Mouse (Mus musculus): ENCODE measurements around the gene Shank1. TPM values are rescaled to one million over a fixed set of nuclear protein-coding genes. Genes with fewer than 3 reads are reported as not detected.

Gene Shank1
- polyA plus RNA-seq, 1 experiment, result 4.2 TPM

GRCm38 (mm10) chr7:44307261-44308020 is 2.6 kb upstream of the Shank1 start:
- TF ChIP-seq POLR2A (IDR thresholded peaks at IDR 0.05; ENCODE audit: borderline replicate concordance, control insufficient read depth, low read depth, low read length) (no peak), CTCF (IDR thresholded peaks at IDR 0.05; ENCODE audit: control insufficient read depth, insufficient read depth, low read length) (no peak)
- 48% methylated on average over 9 of the region's 9 CpGs for WGBS
- H3K4me3 ChIP-seq (replicated peaks; ENCODE audit: control insufficient read depth, low read depth, low read length), result no peak overlapping the region
- H3K4me1 ChIP-seq (ENCODE audit: control insufficient read depth, insufficient read depth, low read length), result no peaks in the 10 kb centered on the region; the same call in none of the 2 replicates
- H3K27ac ChIP-seq (ENCODE audit: control insufficient read depth, insufficient read depth, low read depth, low read length, poor library complexity), result no peak overlapping the region

- no peak for TF ChIP-seq CTCF (IDR thresholded peaks at IDR 0.05; ENCODE audit: control insufficient read depth, insufficient read depth, low read length)
- no peak for TF ChIP-seq POLR2A (IDR thresholded peaks at IDR 0.05; ENCODE audit: borderline replicate concordance, control insufficient read depth, low read depth, low read length)
- WGBS, result 1% methylated on average over 37 of the region's 40 CpGs
- no peak overlapping the region for H3K4me3 ChIP-seq (replicated peaks; ENCODE audit: control insufficient read depth, low read depth, low read length)
- H3K4me1 ChIP-seq (ENCODE audit: control insufficient read depth, insufficient read depth, low read length), result no peaks in the 10 kb centered on the region; the same call in none of the 2 replicates
- H3K27ac ChIP-seq (ENCODE audit: control insufficient read depth, insufficient read depth, low read depth, low read length, poor library complexity), result no peak overlapping the region
Measured at GRCm38 (mm10) chr7:44310285-44310877, 328 bp downstream of the Shank1 start.

GRCm38 (mm10) chr7:44310878-44311712 is 1.0 kb downstream of the Shank1 start:
- no peak overlapping the region for H3K27ac ChIP-seq (ENCODE audit: control insufficient read depth, insufficient read depth, low read depth, low read length, poor library complexity)
- H3K4me3 ChIP-seq (replicated peaks; ENCODE audit: control insufficient read depth, low read depth, low read length), result no peak overlapping the region
- TF ChIP-seq CTCF (IDR thresholded peaks at IDR 0.05; ENCODE audit: control insufficient read depth, insufficient read depth, low read length) (no peak), POLR2A (IDR thresholded peaks at IDR 0.05; ENCODE audit: borderline replicate concordance, control insufficient read depth, low read depth, low read length) (no peak)
- no peaks in the 10 kb centered on the region; the same call in 1 of the 2 replicates for H3K4me1 ChIP-seq (ENCODE audit: control insufficient read depth, insufficient read depth, low read length)
- WGBS, result 1% methylated on average over 36 of the region's 38 CpGs

- Histone ChIP-seq H3K27ac (ENCODE audit: control insufficient read depth, insufficient read depth, low read depth, low read length, poor library complexity) (no peak overlapping the region), H3K4me1 (ENCODE audit: control insufficient read depth, insufficient read depth, low read length) (no peaks in the 10 kb centered on the region; the same call in 1 of the 2 replicates), H3K4me3 (replicated peaks; ENCODE audit: control insufficient read depth, low read depth, low read length) (no peak overlapping the region)
- WGBS, result 4% methylated on average over 6 of the region's 6 CpGs
- TF ChIP-seq CTCF (IDR thresholded peaks at IDR 0.05; ENCODE audit: control insufficient read depth, insufficient read depth, low read length) (0 out of 2 replicates have a peak, but pooled peaks have one; percentile 33), POLR2A (IDR thresholded peaks at IDR 0.05; ENCODE audit: borderline replicate concordance, control insufficient read depth, low read depth, low read length) (no peak)
Measured at GRCm38 (mm10) chr7:44311713-44312304, 1.8 kb downstream of the Shank1 start.

GRCm38 (mm10) chr7:44312484-44312883 is 2.4 kb downstream of the Shank1 start:
- Histone ChIP-seq H3K27ac (ENCODE audit: control insufficient read depth, insufficient read depth, low read depth, low read length, poor library complexity) (no peak overlapping the region), H3K4me1 (ENCODE audit: control insufficient read depth, insufficient read depth, low read length) (no peaks in the 10 kb centered on the region; the same call in 1 of the 2 replicates), H3K4me3 (replicated peaks; ENCODE audit: control insufficient read depth, low read depth, low read length) (no peak overlapping the region)
- 40% methylated on average over 16 of the region's 16 CpGs for WGBS
- TF ChIP-seq POLR2A (IDR thresholded peaks at IDR 0.05; ENCODE audit: borderline replicate concordance, control insufficient read depth, low read depth, low read length), result no peak
- TF ChIP-seq CTCF (IDR thresholded peaks at IDR 0.05; ENCODE audit: control insufficient read depth, insufficient read depth, low read length), result no peak

- Histone ChIP-seq H3K4me1 (ENCODE audit: control insufficient read depth, insufficient read depth, low read length) (no peaks in the 10 kb centered on the region), H3K27ac (ENCODE audit: control insufficient read depth, insufficient read depth, low read depth, low read length, poor library complexity) (no peak overlapping the region), H3K4me3 (replicated peaks; ENCODE audit: control insufficient read depth, low read depth, low read length) (no peak overlapping the region)
- TF ChIP-seq CTCF (IDR thresholded peaks at IDR 0.05; ENCODE audit: control insufficient read depth, insufficient read depth, low read length) (peak; percentile 56), POLR2A (IDR thresholded peaks at IDR 0.05; ENCODE audit: borderline replicate concordance, control insufficient read depth, low read depth, low read length) (no peak)
- 25% methylated on average over 4 of the region's 4 CpGs for WGBS
Measured at GRCm38 (mm10) chr7:44317913-44318312, 7.9 kb downstream of the Shank1 start.

- no peak overlapping the region for H3K4me3 ChIP-seq (replicated peaks; ENCODE audit: control insufficient read depth, low read depth, low read length)
- no peak overlapping the region for H3K27ac ChIP-seq (ENCODE audit: control insufficient read depth, insufficient read depth, low read depth, low read length, poor library complexity)
- no peak for TF ChIP-seq CTCF (IDR thresholded peaks at IDR 0.05; ENCODE audit: control insufficient read depth, insufficient read depth, low read length)
- TF ChIP-seq POLR2A (IDR thresholded peaks at IDR 0.05; ENCODE audit: borderline replicate concordance, control insufficient read depth, low read depth, low read length), result no peak
- H3K4me1 ChIP-seq (ENCODE audit: control insufficient read depth, insufficient read depth, low read length), result no peaks in the 10 kb centered on the region
- WGBS, result 40% methylated on average over 8 of the region's 8 CpGs
Measured at GRCm38 (mm10) chr7:44320886-44321285, 10.8 kb downstream of the Shank1 start.

Data from bone marrow, adult 2 months (tissue).